Mouse (Mus musculus) spleen, adult 2 months (tissue): ENCODE measurements around the gene Slc12a6. TPM values are rescaled to one million over a fixed set of nuclear protein-coding genes. Genes with fewer than 3 reads are reported as not detected.

Source experiments
- DNase-seq, 2 experiments: peaks; one replicate each; pipeline versions ENCODE4 v3.0.0 to v3.0.0-alpha.2; 2012 to 2021; ENCODE audit warnings: low spot score in 2 of 2, low read depth in 1 of 2
- H3K27ac ChIP-seq: fragments of 200-500 bp; 2 replicates; pipeline ENCODE4 v1.5.1; 2012; ENCODE audit warnings: low read length, inconsistent platforms; ENCODE audit not compliant: insufficient read depth
- H3K27me3 ChIP-seq: fragments of 200-500 bp; 2 replicates; pipeline ENCODE4 v1.6.1; 2012; ENCODE audit warnings: mild to moderate bottlenecking, moderate library complexity, low read length, inconsistent platforms; ENCODE audit not compliant: control insufficient read depth, insufficient read depth
- H3K36me3 ChIP-seq: fragments of 200-500 bp; 2 replicates; pipeline ENCODE4 v1.6.1; 2012; ENCODE audit warnings: mild to moderate bottlenecking, low read length, inconsistent platforms; ENCODE audit not compliant: control insufficient read depth, insufficient read depth
- H3K4me1 ChIP-seq: fragments of 200-500 bp; 2 replicates; pipeline ENCODE4 v1.6.1; 2011; ENCODE audit warnings: inconsistent platforms; ENCODE audit not compliant: control insufficient read depth, insufficient read depth, insufficient read length
- H3K4me3 ChIP-seq: fragments of 200-500 bp; 2 replicates; pipeline ENCODE4 v1.5.1; 2011; ENCODE audit warnings: mild to moderate bottlenecking, inconsistent platforms; ENCODE audit not compliant: insufficient read depth, insufficient read length; ENCODE audit errors: extremely low read depth
- CTCF ChIP-seq: fragments of 200-500 bp; IDR thresholded peaks from 2 replicates; pipeline ENCODE4 v1.5.1; 2011; ENCODE audit warnings: mild to moderate bottlenecking, inconsistent platforms; ENCODE audit not compliant: insufficient read depth, insufficient read length, insufficient replicate concordance; ENCODE audit errors: extremely low read depth
- POLR2A ChIP-seq: fragments of 200-500 bp; IDR thresholded peaks from 2 replicates; pipeline ENCODE4 v1.6.1; 2011; ENCODE audit warnings: low read depth, low read length, inconsistent platforms
- WGBS: fragments of 180-500 bp; shearing (Covaris S2); methylation state at CpG from one replicate; pipeline ENCODE4 v1.1.7; 2018; 5-methylcytosine and 5-hydroxymethylcytosine counted together
- polyA plus RNA-seq: library from polyadenylated mRNA; depleted of rRNA; stranded (reverse); fragments of >200 nt; gene quantifications from 2 replicates; pipeline ENCODE4 v1.2.3, GENCODE M21; 2012

Slc12a6 gene
- polyA plus RNA-seq, 1 experiment: 58.0 TPM

DNA sequence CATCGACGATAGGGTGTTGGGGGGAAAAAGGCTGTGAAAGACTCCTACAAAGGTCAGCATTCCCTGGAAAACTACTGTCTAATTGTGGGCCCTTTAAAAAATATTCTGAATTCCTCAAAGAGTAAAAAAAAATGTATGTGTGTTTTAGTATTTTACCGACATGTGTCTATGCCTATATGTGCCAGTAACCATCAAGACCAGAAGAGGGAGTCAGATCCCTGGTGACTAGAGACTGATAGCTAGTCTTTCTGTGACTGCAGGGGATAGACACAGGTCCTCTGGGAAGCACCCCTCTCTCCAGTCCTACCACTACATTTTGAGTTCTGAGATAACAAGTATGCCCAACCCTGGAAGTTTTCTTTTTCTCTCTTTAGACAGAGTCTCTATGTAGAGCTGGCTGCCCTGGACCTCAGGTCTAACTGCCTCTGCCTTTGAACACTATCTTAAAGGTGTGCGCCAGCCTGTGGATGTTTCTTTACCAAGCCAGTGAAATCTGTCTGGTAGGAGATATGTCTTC, 2.8 kb upstream of the Slc12a6 start:
- WGBS: 28% methylated on average over 4 of the region's 4 CpGs
- DNase-seq: no peak
- Histone ChIP-seq H3K4me1 (peaks cover 5% of the 10 kb centered on the region; the same call in 1 of the 2 replicates), H3K27me3 (no peaks in the 10 kb centered on the region), H3K4me3 (peak overlapping the region; percentile 14; the same call in 1 of the 2 replicates), H3K36me3 (no peaks in the 10 kb centered on the region), H3K27ac (no peak overlapping the region)
- no peak for TF ChIP-seq POLR2A
- no peak for TF ChIP-seq CTCF

DNA sequence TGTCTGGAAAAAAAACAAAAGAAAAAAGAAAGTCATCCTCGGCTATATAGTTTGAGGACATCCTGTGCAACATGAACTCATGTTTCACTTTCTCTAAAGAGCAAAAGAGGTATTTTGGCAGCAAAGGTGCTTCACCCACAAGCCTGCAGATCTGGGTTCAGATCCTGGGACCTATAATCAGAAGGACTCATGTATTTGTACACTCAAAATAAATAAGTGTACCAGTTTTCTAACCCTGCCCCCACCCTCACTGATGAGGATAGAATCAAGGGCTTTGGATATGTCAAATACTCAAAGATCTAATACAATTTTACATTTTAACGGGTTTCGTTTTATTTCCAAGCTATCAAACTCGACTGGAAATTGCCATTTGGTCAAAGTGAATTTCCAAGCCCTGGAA, 1.3 kb upstream of the Slc12a6 start:
- Histone ChIP-seq H3K4me3 (no peak overlapping the region), H3K27me3 (no peaks in the 10 kb centered on the region), H3K27ac (no peak overlapping the region), H3K36me3 (no peaks in the 10 kb centered on the region), H3K4me1 (peaks cover 7% of the 10 kb centered on the region; the same call in 1 of the 2 replicates)
- WGBS: 62% methylated on average over 4 of the region's 4 CpGs
- DNase-seq: no peak
- TF ChIP-seq CTCF: no peak
- TF ChIP-seq POLR2A: no peak

DNA sequence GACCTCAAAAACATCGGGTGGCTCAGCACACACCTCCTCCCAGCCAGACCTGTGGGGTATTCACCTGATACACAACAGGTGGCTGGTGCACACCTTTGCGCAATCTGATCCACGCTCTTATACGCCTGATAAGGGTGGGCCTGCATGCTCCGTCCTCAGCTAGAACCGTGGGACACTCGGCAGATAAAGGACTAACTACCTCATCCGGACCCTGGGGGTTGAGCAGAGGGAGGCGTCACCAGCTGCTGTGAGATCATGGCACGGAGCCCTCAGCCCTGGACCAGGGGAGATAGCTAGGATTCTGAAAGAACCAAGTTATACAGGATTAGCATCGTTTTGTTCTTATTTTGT, 592 bp downstream of the Slc12a6 start, which contains the start of gene Gm21985:
TSS of gene Gm21985 (plus strand) at position 73 of the 351 bp plus-strand sequence.
- TF ChIP-seq POLR2A: peak; percentile 40
- TF ChIP-seq CTCF: no peak
- Histone ChIP-seq H3K4me3 (peak within 1 kb of the TSS; percentile 90), H3K36me3 (peaks cover 1% of the 10 kb centered on the region), H3K4me1 (peaks cover 13% of the 10 kb centered on the region; the same call in 1 of the 2 replicates), H3K27ac (peak within 1 kb of the TSS; percentile 98), H3K27me3 (no peaks in the 10 kb centered on the region)
- WGBS: under 1% methylated on average over 11 of the region's 11 CpGs
- DNase-seq: peak in 1 of 2 experiments; percentile 65

DNA sequence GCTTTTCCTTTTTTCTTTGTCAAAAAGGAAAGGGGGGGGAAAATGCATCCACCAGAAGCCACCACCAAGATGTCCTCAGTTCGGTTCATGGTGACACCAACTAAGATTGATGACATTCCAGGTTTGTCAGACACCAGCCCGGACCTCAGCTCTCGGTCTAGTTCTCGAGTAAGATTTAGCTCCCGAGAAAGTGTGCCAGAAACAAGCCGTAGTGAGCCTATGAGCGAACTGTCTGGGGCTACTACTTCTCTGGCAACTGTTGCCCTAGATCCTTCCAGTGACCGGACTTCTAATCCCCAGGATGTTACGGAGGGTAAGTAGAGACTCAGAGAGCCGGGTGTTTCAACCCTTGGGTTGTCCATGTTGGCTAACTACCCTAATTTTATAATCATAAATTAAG, 1.2 kb downstream of the Slc12a6 start:
- 0% methylated on average over 10 of the region's 10 CpGs for WGBS
- peak overlapping the region; percentile 98 for H3K27ac ChIP-seq
- no peak for DNase-seq
- peaks cover 2% of the 10 kb centered on the region for H3K36me3 ChIP-seq
- H3K4me3 ChIP-seq: peak overlapping the region; percentile 69
- H3K4me1 ChIP-seq: peaks cover 14% of the 10 kb centered on the region; the same call in 1 of the 2 replicates
- TF ChIP-seq POLR2A: no peak
- TF ChIP-seq CTCF: no peak
- H3K27me3 ChIP-seq: no peaks in the 10 kb centered on the region

DNA sequence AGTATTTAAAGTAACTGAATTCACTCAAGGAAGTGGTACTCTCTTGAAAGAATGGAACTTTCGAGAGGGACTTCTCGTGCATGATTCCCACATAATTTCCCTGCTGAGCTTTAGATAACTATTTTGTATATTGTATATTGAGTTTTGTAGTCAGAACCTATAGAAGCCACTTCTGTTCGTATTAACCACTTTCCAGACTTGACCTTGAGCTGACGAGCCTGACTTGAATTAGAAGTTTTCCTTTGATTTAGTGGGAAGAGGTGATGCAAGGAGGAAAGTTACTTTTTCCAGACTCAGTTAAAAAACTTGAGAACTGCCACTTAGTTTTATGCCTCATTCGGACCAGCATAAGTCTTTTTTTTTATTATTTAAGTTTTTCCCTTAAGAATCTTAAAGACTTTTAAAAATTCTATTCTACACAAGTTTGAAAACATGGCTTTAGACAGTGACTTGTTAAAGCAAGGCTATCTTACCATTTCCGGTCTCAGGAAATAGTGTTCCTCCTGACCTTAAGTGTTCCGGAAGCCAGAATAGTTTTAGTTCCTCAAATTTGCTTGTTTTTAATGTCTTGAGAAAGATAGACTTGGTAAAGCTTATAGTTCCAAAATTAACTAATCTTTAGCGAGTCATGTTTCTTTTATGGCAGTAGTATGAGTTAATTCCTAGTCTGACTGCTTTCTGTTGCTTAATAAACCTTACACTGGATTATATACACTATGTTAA, 2.1 kb downstream of the Slc12a6 start:
- peak in 1 of 2 experiments; percentile 71 for DNase-seq
- H3K4me3 ChIP-seq: peak overlapping the region; percentile 69
- peaks cover 12% of the 10 kb centered on the region; the same call in 1 of the 2 replicates for H3K4me1 ChIP-seq
- 2% methylated on average over 8 of the region's 8 CpGs for WGBS
- H3K27ac ChIP-seq: peak overlapping the region; percentile 98; the same call in 1 of the 2 replicates
- H3K27me3 ChIP-seq: no peaks in the 10 kb centered on the region
- peaks cover 2% of the 10 kb centered on the region for H3K36me3 ChIP-seq
- no peak for TF ChIP-seq CTCF

DNA sequence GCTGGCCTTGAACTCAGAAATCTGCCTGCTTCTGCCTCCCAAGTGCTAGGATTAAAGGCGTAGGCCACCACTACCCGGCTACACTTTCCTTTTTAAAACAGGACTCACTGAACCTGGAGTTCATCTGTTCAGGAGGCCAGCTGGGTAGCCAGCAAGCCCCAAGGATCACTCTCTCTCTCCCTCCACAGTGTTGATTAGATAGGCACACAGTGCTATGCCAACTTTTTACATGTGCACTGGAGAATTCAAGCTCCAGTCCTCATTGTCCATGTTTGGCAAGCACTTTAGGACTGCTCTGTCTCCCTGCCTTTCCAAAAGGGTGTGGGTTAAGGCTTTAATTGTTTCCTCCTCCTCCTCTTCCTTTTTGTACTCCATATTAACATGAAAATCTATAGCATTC, 4.4 kb downstream of the Slc12a6 start:
- H3K4me1 ChIP-seq: peaks cover 14% of the 10 kb centered on the region; the same call in 1 of the 2 replicates
- DNase-seq: no peak
- no peak overlapping the region for H3K4me3 ChIP-seq
- no peaks in the 10 kb centered on the region for H3K27me3 ChIP-seq
- H3K27ac ChIP-seq: no peak overlapping the region; the same call in 1 of the 2 replicates
- peaks cover 4% of the 10 kb centered on the region for H3K36me3 ChIP-seq
- TF ChIP-seq POLR2A (no peak), CTCF (no peak)
- WGBS: 57% methylated on average over 2 of the region's 2 CpGs

DNA sequence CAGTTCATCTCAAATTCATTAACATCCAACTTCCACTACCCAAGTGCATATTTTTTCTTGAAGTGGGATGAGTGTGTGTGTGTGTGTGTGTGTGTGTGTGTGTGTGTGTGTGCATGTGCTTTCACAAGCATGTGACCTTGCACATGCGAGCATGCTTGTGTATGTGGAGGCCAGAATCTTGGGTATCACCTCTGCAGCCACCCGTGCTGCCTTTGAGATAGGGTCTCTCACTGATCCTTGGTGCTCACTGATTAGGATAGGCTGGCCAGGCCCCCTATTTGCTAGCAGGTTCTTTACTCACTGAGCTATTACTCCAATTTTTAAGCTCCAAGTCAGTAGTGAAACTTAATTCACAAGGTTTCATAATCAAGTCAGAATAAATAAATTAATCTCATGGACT, 7.3 kb downstream of the Slc12a6 start:
- H3K4me3 ChIP-seq: no peak overlapping the region
- H3K36me3 ChIP-seq: peaks cover 5% of the 10 kb centered on the region
- TF ChIP-seq POLR2A: no peak
- no peak for TF ChIP-seq CTCF
- peaks cover 17% of the 10 kb centered on the region; the same call in 1 of the 2 replicates for H3K4me1 ChIP-seq
- no peaks in the 10 kb centered on the region for H3K27me3 ChIP-seq
- 87% methylated on average over 2 of the region's 2 CpGs for WGBS
- DNase-seq: no peak
- H3K27ac ChIP-seq: no peak overlapping the region
